Mouse (Mus musculus): ENCODE measurements at regions not wholly inside any gene's neighbourhood (a gene's known extent, or its start where the extent isn't known, plus 50 kb on each side); places are given as distances from the start of the nearest gene placed in this dataset.
"Not testable (repeated sequence)": the region's sequence is repeated elsewhere in the genome, so short reads cannot be mapped to it uniquely, and the experiment has no call there.

DNA sequence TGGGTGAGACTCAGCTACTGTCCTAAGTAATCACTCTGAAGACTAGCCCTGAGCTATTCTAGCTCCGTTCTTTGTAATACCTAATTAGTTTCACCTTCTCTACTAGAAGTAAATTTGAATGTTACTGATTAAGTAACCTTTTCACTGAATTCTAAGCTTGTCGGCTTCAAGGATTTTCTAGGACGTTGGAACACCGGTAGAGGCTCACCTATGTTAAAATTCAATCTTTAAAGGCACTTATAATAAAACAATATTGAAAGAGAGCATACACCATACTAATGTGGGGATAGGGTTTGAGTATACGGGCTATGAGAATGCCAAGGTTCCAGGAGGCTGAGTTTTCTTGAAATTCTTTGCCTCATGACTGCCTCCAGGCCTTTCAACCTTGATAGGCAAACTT lies 503.1 kb downstream of the Tns1 start:
- not testable (repeated sequence) for TF ChIP-seq CTCF (IDR thresholded peaks at IDR 0.05; ENCODE audit: borderline replicate concordance, insufficient read depth, low read depth, low read length); POLR2A (IDR thresholded peaks at IDR 0.05; ENCODE audit: borderline replicate concordance, insufficient read depth, low read length)

Measured in cerebellum, adult 2 months (tissue).